Mouse (Mus musculus) erythroid progenitor cell, adult 5-6 weeks (primary cell): ENCODE results near the gene Trcg1. TPM values are rescaled to one million over a fixed set of nuclear protein-coding genes. Genes with fewer than 3 reads are reported as not detected.
"Not testable (repeated sequence)": the region's sequence is repeated elsewhere in the genome, so short reads cannot be mapped to it uniquely, and the experiment has no call there.

Source experiments
- ATAC-seq: replicated peaks from 2 replicates; pipeline ENCODE4 v1.8.0; 2016; ENCODE audit warnings: moderate number of reproducible peaks, mild to moderate bottlenecking, moderate TSS enrichment, inconsistent platforms; ENCODE audit not compliant: poor library complexity, low FRiP score, severe bottlenecking
- total RNA-seq, 2 experiments: library from RNA; stranded (forward) in 1 of 2; stranded (reverse) in 1 of 2; fragments of 150-400 nt in 1 of 2; fragments of 186-747, 209-891 nt in 1 of 2; gene quantifications; 2 replicates each; pipeline versions ENCODE4 v1.2.3 to v1.2.4; 2015 to 2017; ENCODE audit warnings: low replicate concordance in 2 of 2

The Trcg1 gene
- total RNA-seq (2015; ENCODE audit: low replicate concordance), result not detected in 2 replicates
- not detected in 2 replicates for total RNA-seq (2017; ENCODE audit: low replicate concordance)

DNA sequence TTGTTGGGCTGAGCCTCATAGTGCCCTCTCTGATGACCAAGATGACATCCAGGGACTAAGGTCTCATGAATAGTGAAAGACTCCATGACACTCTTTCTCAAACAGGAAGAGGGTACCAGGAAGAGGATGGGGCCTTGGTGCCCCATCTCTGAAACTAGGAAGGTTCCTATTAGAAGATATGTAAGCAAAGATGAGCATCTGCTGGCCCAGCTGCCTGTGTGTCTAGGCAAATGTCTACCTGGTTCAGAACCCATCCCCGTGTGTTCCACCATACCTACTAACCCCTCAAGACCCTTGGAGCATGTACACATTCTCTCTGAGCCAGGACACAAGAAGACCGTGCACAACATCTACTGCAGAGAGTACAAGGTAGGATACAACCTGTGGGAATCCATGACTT is at the start of gene Trcg1:
TSS of gene Trcg1 (plus strand) at position 301 of the 400 bp plus-strand sequence.
- no peak for ATAC-seq

DNA sequence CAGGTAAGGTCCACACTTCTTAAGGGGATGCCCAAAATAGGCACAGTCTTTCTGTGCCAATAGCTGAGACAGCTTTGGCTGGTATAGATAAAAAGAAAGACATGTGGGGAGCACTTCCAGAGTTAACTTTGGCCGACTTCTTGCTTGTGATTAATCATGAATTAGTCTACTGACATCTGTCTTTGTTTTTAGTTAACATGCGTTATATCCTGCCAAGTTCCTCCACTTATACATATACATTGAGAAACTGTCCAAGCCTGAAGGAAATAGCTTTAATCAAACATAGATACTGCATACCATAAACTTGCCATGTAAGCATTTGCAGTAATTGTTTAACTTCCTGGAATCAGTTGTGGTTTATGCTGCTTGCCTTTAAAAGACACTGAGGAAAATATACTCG is 39.6 kb upstream of the Trcg1 start:
- ATAC-seq, result no peak

DNA sequence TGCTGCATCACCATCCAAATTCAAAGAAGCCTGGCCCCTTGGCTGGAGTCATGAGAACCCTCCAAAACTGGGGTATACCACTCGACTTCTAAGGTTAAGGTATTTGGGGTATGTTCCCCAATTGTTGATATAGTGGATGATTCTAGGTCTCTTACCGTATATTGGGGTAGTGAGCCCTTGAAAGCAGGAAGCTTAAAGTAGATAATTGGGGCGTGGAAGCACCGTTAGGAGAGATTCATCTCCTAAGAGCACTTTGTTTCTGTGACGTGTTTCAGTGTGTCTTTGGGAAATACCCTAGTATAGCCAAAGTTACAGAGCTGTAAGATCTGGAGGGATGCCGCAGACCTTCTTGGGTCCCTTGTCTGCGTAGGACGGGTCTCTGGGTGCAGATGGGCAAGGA is 38.9 kb upstream of the Trcg1 start:
- no peak for ATAC-seq

DNA sequence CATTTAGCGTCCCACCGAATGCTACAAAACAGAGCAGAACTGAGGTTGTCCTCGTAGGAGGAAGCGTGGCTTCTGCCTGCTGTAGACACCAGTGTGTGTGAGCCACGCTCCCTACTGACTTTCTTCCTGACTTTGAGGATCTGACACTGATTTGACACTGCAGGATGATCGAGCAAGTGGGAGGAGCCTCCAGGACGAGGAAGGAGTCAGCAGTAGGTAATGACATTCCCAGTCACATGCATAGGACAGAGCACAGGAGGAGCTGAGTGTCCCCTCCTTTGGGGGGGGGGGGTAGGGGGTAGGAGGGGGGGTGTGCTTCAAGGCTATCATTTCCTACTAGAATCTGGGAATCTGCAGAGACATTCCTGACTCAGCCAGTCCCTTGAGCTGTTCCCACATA is 33.4 kb upstream of the Trcg1 start:
- ATAC-seq, result no peak

DNA sequence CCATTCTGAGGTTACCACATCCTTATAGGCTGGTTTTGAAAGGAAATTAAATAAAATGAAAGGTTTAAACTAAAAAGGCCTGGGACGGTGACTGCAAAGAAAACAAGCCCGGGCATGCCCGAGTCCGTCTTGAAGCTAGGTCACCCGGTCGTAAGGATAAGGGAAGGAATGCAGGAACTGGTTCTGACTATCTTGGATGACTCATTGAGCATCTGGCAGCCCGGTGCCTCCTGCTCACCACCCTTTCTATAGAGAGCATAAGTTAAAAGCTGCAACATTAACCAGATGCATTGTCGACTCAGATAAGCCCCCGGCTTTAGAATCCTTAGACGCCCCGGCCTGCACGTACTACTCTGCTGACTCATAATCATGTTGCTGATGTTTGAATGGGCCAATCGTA is 32.8 kb upstream of the Trcg1 start:
- not testable (repeated sequence) for ATAC-seq

DNA sequence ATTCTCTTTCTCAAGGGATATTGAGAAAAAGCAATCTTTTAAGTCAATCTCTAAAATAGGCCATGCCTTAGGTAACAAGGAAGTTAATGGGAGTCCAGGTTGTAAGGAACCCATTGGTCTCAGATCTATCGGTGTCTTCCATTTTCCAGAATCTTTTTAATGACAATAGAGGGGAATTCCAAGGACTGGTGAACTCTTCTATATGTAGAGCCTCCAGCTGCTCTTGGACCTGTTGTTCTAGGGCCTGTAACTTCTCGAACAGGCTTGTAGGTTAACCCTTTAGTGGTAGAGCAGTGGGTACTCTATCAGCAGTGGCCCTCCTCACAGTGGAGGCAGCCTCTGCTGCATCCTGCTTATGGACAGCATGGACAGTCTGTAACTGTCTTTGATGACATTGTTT is 29.5 kb upstream of the Trcg1 start:
- no peak for ATAC-seq

DNA sequence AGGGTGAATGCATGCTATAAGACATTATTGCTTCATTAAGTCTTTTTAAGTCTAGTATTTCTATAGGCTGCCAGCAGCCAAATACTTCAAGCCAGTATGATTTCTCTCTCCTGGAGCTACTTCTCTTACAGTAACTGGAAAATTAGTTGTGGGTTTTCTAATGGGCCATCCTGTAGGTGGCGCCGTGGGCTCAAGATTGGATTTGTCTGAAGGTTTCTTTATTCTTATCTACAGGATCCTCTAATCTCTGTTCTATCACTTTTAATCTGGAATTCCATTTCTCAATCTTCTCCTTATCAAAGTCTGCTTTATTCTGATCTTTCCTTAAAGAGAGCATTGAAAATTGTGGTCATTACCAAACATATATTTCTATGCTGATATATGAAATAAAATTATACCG is 27.0 kb upstream of the Trcg1 start:
- ATAC-seq, result no peak

DNA sequence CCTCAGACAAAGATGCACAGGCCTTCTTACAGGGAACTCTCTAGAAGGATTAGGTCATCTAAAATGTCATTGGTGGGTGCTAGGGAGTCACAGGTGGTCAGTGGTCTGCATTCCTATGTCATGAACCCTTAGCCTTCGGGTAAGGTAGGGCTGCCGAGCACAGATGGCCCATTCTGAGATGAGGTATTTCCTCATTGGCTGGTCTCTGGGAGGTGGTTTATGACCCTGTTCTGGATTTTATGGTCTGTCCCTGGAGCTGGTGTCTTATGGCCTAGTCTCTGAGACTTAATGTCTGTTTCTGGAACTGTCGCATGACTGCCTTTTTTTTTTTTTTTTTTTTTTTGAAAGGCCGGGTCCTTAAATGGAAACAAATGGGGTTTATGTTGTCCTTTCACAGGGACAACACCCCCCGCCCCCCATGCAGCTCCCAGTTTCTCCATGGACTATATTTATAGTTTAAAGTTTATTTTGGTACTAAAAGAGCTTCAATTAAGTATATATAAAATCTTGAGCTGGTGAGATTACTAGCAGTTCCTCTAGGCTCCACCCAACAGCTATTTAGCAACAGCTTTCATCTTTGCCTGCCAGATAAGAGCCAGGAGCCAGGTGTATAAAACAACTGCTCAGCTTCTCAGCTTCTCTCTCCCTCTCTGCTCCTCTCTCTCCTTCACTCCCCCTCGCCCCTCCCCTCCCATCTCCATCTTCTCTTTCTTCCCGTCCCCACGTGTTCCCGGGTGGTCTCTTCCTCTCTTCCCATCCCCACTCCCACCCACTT is 23.7 kb upstream of the Trcg1 start:
- ATAC-seq, result peak; percentile 39; the same call in 1 of the 2 replicates

DNA sequence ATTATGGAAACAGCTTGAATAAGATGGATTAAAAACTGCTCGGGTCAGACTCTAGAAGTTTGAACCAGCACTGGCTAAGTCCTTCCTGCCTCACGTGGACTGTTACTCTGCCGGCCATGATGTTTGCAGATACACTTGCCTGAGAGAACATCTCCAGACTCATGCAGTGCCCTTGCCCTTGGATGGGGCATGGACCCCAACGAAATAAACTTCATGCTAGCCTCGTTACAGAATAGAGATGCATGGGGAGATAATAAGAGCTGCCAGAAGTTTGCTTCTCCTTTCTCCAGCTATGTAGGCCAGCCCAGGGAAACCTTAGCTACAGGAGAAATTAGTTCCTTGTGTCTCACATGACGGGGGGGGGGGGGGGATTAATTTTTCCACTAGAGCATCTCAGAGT is 21.9 kb upstream of the Trcg1 start:
- ATAC-seq, result no peak

DNA sequence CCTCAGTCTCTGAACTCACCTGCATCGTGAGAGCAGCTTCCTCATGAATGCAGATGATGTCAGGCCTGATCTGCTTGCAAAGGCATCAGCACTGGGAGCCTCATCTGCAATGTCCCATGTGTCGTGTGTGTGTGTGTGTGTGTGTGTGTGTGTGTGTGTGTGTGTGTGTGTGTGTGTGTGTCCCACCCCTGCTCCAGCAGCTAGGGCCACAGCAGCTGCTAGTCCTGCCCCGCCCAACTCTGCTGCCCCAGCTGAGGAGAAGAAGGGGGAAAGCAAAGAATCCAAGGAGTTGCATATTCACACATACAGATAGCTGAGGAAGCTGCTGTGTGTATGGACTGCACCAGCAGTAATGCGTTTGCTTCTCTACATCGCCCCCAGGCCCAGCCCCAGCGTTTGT is 19.1 kb upstream of the Trcg1 start:
- ATAC-seq, result no peak

DNA sequence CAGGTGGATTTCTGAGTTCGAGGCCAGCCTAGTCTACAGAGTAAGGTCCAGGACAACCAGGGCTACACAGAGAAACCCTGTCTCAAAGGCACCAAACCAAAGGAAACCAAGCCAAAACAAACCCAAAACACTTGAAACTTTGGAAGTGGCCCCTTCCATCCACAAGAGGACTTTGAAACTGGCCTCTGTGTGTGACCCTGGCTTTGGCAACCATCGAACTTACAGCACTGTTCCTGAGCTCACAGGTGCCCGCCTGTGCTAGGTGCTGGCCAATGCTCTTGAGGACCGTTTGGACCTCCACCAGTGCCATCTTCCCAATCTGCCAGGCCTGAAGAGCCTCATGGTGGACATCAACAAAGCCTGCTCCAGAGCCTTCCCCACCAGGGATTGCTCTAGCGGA is 17.6 kb upstream of the Trcg1 start:
- ATAC-seq, result no peak

DNA sequence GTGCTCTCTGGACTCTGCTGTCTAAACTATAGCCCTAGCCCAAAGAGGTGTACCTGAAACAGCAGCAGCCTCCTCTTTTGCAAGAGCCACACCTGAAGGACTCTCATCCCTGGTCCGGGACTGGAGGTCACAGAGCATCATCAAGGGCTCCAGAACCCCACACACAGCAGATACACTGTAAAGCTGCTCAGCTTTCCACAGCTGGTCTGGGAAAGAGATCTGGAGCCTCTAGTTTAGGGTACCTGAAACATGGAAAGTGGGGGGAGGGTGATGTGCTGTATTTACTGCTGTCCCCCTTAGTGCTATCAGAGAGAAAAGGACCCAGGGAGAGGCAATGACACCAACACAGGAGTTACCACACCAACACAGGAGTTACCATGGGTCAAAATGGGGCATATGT is 16.8 kb upstream of the Trcg1 start:
- no peak for ATAC-seq

DNA sequence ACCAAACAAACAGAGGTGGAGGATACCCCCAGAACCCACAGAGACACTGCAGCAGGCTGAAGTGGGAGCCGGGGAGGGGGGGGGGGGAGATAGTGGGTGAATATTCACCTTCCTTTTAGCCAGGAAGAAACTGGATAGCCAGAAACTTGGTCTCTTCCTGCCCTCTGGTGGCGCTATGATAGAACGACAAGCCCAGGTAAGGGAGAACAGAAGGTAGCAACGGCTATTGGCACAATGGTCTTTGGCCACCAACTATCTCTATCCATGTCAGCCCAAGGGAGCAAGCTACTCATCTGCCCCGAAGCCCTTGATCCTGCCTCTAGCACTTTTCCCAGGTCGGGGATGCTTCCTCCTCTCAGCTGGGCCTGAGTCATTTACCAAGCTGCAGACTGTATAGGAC is 16.0 kb upstream of the Trcg1 start:
- ATAC-seq, result peak; percentile 71

DNA sequence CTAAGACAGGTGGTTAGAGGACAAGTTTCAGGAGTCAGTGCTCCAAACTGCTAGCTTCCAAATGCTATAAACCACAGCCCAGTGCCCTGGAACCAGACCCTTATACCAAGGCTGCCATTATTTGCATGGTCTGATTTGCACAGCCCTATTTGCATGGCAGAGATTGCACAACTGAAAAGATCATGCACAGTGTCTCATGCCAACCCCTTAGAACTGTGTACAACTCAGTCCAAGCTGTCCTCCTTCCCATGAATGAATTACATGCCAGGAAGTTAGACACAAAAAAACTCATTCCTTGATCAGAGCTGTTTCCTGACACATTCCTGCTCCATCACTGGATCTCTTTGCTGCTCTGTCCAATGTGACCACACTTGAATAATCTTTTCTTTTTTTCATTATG is 13.0 kb upstream of the Trcg1 start:
- ATAC-seq, result no peak

DNA sequence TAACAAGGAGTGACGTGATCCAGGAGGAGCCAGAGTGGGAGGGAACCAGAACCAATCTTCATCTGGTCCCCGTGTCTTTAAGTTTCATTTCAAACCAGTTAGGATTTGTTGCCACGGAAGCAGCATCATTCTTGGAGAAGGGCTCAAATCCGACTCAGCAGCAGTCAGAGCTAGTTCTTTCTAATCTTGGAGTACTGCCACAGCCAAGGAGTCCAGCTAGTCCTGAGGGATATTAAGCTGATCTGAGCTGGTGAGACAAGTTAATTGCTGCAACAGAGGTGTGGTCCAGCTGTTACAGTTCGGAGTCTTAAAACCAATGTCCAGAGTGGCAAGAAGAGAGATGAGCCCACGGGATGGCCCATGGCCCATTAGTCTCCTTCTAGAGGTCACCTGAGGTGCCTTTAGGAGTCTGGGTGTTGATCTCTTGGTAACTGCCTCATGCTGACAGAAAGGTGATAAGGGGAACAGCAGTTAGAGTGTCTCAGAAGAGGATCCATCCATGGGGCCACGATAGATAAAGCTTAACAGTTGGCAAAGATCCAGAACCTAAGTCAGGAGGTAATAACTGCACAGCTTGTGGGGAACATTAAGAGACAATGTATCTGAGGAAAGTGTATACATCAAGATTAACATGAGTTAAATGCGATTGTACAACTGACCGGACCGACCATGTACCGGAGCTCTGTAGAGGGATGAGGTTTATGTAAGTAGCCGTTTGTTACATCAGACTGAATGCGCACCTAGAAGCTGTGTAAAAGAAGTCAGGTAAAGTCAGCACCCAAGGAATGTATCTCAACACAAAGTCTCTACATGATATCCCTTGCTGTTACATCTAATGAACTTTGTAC is 10.4 kb upstream of the Trcg1 start:
- ATAC-seq, result peak; percentile 97

DNA sequence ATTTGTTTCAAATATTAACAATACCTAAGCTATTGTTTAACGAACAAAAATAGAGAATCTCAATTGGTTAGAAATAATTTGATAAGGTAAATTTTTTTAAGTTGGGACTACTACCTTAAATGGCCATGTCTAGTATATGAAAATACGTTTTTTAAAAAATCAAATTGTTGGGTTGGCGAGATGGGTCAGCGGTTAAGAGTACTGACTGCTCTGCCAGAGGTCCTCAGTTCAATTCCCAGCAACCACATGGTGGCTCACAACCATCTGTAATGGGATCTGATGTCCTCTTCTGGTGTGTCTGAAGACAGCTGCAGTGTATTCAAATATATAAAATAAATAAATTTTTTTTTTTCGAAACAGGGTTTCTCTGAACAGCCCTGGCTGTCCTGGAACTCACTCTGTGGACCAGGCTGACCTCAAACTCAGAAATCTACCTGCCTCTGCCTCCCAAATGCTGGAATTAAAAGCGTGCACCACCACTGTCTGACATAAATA is 9.7 kb upstream of the Trcg1 start:
- ATAC-seq, result not testable (repeated sequence)

DNA sequence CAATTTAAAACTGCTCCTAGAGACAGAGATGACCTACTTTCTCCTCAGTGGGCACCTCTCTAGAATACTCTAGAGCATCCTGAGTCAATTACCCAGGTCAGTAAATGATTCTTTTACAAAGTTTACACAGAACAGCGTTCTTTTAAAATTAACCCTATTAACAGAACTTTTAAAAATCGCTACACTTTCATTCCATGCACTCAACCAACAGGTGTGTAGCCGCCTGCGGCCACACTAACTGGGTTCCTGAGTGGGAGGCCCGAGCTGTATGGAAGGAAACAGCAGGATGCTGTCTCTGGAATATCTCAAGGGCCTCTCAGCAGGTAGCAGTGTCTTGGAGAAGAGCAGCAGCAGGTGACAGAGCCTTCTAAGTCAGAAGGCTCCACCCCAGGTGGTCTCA is 9.2 kb upstream of the Trcg1 start:
- no peak for ATAC-seq

DNA sequence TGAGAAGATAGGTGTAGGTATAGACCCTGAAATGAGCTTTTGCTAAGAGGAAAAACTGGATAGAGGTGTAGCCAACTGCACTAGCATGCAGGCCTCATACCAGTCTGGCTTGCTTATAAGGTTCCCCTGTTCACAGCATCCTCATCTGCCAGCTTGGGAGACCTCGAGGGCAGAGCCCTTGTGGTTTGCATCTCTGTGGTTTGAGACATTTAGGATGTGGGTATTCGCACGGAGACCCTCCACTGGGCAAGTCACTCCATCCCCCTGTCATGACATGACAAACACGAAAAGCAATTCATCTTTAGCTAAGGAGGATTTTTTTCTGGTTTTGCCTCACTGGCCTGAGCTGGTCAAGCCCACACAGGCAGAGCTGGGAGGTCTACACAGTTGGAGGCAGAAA is 8.2 kb upstream of the Trcg1 start:
- ATAC-seq, result no peak

DNA sequence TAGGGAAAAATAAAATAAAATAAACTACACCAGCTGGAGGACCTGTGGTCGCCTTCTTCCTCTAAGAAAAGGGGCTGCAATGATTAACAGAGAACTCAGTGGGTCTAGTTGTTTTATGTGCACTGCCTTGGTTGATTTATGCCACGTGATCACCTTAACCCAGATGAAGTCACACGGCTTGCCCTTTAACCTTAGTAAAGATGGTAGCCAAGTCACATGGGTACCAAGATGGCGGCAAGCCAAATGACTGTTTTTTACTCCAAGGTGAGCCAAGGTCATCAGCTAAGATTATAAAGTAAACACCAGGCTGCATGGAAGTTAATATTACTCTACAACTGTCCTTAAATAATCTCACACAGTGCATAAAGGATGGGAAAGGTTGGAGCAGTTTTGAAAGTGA is 6.6 kb upstream of the Trcg1 start:
- no peak for ATAC-seq

DNA sequence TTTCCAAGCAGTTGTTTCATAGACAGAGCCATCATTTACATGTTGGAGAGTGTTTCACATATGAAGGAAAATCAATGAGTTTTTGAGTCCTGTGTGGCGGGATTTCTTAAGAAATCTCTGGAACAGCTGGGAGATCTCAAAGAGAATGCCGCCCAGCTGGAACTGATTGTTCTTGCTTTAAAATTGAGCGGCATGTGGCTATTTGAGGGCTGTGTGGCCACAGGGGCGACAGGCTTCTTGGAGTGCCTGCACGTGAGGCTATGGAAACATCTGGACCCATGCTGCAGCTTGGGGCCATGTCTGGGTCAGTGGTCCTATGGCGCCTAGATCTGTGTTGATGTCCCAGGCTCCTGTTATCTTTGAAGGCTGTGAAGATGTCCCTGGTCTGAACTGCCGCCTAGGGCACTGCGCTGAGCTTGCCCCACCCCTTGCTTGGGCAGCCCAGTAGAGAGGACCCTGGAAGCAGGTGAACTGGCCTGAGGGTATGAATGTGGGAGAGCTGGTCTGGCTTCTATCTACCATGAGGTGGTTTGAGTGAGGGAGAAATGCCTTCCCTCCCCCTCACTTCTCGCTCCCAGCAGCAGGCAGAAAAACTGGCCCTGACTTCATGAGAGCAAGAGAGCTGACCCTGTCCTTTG is 6.1 kb upstream of the Trcg1 start:
- ATAC-seq, result no peak
